Mouse (Mus musculus) liver, embryonic 11.5 days (tissue): ENCODE measurements around the gene Snrpa. TPM values are rescaled to one million over a fixed set of nuclear protein-coding genes. Genes with fewer than 3 reads are reported as not detected.
"Not testable (repeated sequence)": the region's sequence is repeated elsewhere in the genome, so short reads cannot be mapped to it uniquely, and the experiment has no call there.

Experiments
- ATAC-seq: fragments of 200-750 bp; cut with Nextera tagmentation; replicated peaks from 2 replicates; pipeline ENCODE4 v1.8.0; 2017; ENCODE audit warnings: moderate number of reproducible peaks, mild to moderate bottlenecking, moderate TSS enrichment, moderate library complexity; ENCODE audit not compliant: low FRiP score
- DNase-seq: peaks from one replicate; pipeline ENCODE4 v3.0.0-alpha.2; 2017; ENCODE audit warnings: low spot score
- H3K27ac ChIP-seq: fragments of 300-500 bp; sonication (generic); 2 replicates; pipeline ENCODE4 v1.5.1; 2014; ENCODE audit warnings: mild to moderate bottlenecking, low read depth, low read length, control low read depth
- H3K27me3 ChIP-seq: fragments of 300-500 bp; sonication (generic); replicated peaks from 2 replicates; pipeline ENCODE4 v1.6.1; 2014; ENCODE audit warnings: low read length, mixed read lengths; ENCODE audit not compliant: control insufficient read depth, insufficient read depth
- H3K36me3 ChIP-seq: fragments of 300-500 bp; sonication (generic); 2 replicates; pipeline ENCODE4 v1.6.1; 2014; ENCODE audit warnings: mild to moderate bottlenecking, low read length, moderate library complexity, mixed read lengths; ENCODE audit not compliant: control insufficient read depth, insufficient read depth
- H3K4me1 ChIP-seq: fragments of 300-500 bp; sonication (generic); replicated peaks from 2 replicates; pipeline ENCODE4 v1.6.1; 2014; ENCODE audit warnings: low read length, mixed read lengths; ENCODE audit not compliant: control insufficient read depth, insufficient read depth
- H3K4me2 ChIP-seq: fragments of 300-500 bp; sonication (generic); 2 replicates; pipeline ENCODE4 v1.6.1; 2014; ENCODE audit warnings: mild to moderate bottlenecking, control low read depth, moderate library complexity
- H3K4me3 ChIP-seq: fragments of 300-500 bp; sonication (generic); 2 replicates; pipeline ENCODE4 v1.5.1; 2014; ENCODE audit warnings: low read depth, low read length, control low read depth
- H3K9ac ChIP-seq: fragments of 300-500 bp; sonication (generic); 2 replicates; pipeline ENCODE4 v1.6.1; 2014; ENCODE audit warnings: low read depth, low read length, control low read depth
- H3K9me3 ChIP-seq: fragments of 300-500 bp; sonication (generic); 2 replicates; pipeline ENCODE4 v1.6.1; 2016; ENCODE audit warnings: low read length, inconsistent platforms, mixed read lengths; ENCODE audit not compliant: control insufficient read depth
- WGBS: fragments of 180-500 bp; shearing (Covaris S2); extraction: QIAGEN DNeasy Blood & Tissue Kit; methylation state at CpG from one replicate; pipeline ENCODE4 v1.1.7; 2014; 5-methylcytosine and 5-hydroxymethylcytosine counted together
- polyA plus RNA-seq: library from polyadenylated mRNA; unstranded; fragments of >200 nt; fragmentation: Nextera tagmentation; extraction: Ambion mirVana; gene quantifications from 2 replicates; pipeline ENCODE4 v1.2.1, GENCODE M21; 2014

Snrpa gene
- 282 and 294 TPM in 2 replicates for polyA plus RNA-seq

DNA sequence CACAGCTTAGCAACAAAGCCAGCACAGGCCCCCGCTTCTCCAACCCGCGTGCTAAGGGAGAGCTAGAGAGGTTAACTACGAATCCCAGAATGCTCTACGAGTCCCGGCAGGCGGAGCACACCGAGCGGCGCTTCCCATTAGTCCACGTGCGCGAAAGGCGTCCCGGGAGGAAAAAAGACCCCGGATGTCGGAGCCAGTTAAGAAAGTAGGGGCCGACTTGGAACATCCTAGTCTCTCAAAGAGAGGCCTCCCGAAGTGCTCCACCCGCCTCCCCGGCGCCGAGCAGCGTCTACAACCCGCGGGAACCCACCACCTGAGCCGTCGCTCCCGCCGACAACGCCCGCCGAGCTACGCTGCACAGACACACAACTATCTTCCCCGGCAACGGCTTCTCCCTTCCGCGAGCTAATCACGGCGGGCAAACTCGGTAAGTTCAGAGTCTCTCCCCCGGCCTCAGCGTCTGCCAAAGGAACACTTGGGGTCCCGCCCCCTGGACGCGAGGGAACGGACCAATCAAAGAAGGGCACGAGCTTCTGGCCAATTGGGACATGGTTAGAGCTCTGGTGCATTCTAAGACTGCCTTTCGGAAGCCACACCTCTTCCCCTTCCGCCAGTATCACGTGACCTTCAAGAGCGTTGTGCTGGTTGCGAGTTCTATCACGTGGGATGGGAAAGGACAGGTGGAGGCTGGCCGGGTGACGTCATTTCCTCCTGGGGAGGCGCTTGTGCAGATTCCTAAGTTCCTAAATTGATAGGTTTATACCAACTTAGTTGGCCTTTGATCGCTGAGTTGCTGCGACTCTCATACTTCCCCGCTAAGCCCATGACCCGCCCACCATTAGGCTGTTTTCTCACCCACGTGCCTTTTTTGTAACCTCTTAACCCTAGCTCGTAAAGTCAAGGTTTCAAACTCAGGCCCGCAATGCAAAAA lies at the start of gene Snrpa, which contains the start of gene BC024978:
Snrpa (minus strand) TSS at position 591 of the 931 bp plus-strand sequence.
BC024978 (plus strand) TSS at position 101 of the 931 bp plus-strand sequence.
- WGBS, result under 1% methylated on average over 64 of the region's 64 CpGs
- H3K27ac ChIP-seq, result peak within 1 kb of the TSS; percentile 99
- DNase-seq (peak; percentile 92), ATAC-seq (peak; percentile 98)
- no peaks in the 10 kb centered on the region for H3K27me3 ChIP-seq
- peaks cover 31% of the 10 kb centered on the region for H3K36me3 ChIP-seq
- H3K4me2 ChIP-seq, result peak within 1 kb of the TSS; percentile 89
- H3K4me3 ChIP-seq, result peak within 1 kb of the TSS; percentile 78
- no peaks in the 10 kb centered on the region for H3K9me3 ChIP-seq
- peak within 1 kb of the TSS; percentile 91 for H3K9ac ChIP-seq
- peaks cover 19% of the 10 kb centered on the region for H3K4me1 ChIP-seq

DNA sequence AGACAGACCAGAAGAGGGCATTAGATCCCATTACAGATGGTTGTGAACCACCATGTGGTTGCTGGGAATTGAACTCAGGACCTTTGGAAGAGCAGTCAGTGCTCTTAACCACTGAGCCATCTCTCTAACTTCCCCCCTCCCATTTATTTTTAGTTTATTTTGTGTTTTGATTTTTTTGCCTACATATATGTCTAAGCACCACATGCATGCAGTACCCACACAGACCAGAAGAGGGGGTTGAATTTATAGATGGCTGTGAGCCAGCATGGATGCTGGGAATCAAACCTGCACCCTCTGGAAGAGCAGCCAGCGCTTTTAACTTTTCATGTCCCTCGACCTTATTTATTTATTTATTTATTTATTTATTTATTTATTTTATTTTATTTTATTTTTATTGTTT lies 48.0 kb upstream of the Snrpa start:
- 66% methylated on average over 2 of the region's 2 CpGs for WGBS
- ATAC-seq, H3K27me3 ChIP-seq, H3K36me3 ChIP-seq, H3K9me3 ChIP-seq, H3K4me1 ChIP-seq, DNase-seq, H3K4me2 ChIP-seq, H3K9ac ChIP-seq, H3K27ac ChIP-seq, H3K4me3 ChIP-seq: not testable (repeated sequence)

DNA sequence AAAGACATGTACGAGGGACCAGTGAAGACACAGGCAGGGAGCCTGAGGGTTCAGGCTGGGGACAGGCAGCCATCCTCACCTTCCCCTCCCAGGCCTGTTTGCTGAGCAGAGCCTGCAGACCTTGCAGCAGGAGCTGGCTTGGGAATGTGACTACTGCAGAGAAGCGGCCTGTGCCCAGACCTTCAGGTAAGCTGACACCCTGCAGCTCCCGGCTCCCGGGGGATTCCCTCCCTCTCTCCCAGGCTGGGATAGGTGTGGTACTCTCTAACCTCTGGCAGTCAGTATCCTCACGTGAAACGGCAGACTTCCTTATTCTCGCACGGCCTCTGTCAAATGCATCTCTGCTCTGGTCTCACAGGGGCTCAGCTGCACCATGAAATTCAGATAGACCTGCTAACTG lies 47.1 kb upstream of the Snrpa start:
- no peak overlapping the region for H3K4me3 ChIP-seq
- no peaks in the 10 kb centered on the region for H3K9me3 ChIP-seq
- H3K4me2 ChIP-seq, result no peak overlapping the region
- ATAC-seq (no peak), DNase-seq (no peak)
- H3K27me3 ChIP-seq, result no peaks in the 10 kb centered on the region
- H3K27ac ChIP-seq, result no peak overlapping the region
- WGBS, result 64% methylated on average over 8 of the region's 8 CpGs
- H3K4me1 ChIP-seq, result no peaks in the 10 kb centered on the region
- no peak overlapping the region for H3K9ac ChIP-seq
- H3K36me3 ChIP-seq, result peaks cover 5% of the 10 kb centered on the region; the same call in 1 of the 2 replicates

DNA sequence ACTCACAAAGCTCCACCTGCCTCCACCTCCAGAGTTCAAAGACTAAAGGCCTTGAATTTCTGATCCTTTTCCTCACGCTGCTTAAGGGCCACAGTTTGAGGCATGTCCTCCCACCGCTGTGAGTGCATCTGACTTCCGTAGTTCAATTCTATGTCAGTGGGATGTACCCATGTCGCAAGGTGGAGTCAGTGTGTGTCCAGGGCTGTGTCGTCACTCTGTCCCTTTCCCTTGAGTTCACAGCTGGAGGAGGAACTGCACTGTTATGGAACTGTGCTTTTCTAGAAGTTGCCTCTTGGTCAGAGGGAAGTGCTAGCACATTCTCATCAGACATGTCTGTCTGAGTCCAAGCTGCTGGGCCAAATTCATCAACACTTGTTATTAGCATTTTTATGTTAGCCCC lies 42.5 kb upstream of the Snrpa start:
- ATAC-seq (no peak), DNase-seq (no peak)
- H3K9me3 ChIP-seq, result no peaks in the 10 kb centered on the region
- no peak overlapping the region for H3K4me3 ChIP-seq
- peaks cover 5% of the 10 kb centered on the region; the same call in 1 of the 2 replicates for H3K36me3 ChIP-seq
- no peaks in the 10 kb centered on the region for H3K27me3 ChIP-seq
- WGBS, result 84% methylated on average over 5 of the region's 5 CpGs
- no peak overlapping the region for H3K27ac ChIP-seq
- no peak overlapping the region for H3K9ac ChIP-seq
- H3K4me1 ChIP-seq, result peaks cover 2% of the 10 kb centered on the region
- H3K4me2 ChIP-seq, result no peak overlapping the region

DNA sequence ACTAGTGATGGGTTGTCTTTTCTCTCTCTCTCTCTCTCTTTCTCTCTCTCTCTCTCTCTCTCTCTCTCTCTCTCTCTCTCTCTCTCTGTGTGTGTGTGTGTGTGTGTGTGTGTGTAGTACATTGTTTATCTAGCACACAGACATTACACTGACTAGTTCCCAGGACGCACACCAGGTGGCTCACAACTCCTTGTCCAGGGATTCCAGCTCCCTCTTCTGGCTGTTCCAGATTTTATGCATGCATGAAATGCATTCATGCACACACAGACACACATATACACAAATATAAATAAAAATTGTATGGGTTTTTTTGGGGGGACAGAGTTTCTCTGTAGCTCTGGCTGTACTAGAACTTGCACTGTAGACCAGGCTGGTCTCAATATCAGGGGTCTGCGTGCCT lies 41.5 kb upstream of the Snrpa start:
- Histone ChIP-seq H3K4me3 (no peak overlapping the region), H3K36me3 (peaks cover 5% of the 10 kb centered on the region; the same call in 1 of the 2 replicates), H3K9ac (no peak overlapping the region), H3K27me3 (no peaks in the 10 kb centered on the region), H3K9me3 (no peaks in the 10 kb centered on the region), H3K27ac (no peak overlapping the region), H3K4me2 (no peak overlapping the region), H3K4me1 (peaks cover 5% of the 10 kb centered on the region)
- DNase-seq, result no peak
- ATAC-seq, result no peak
- WGBS, result 84% methylated on average over 2 of the region's 2 CpGs

DNA sequence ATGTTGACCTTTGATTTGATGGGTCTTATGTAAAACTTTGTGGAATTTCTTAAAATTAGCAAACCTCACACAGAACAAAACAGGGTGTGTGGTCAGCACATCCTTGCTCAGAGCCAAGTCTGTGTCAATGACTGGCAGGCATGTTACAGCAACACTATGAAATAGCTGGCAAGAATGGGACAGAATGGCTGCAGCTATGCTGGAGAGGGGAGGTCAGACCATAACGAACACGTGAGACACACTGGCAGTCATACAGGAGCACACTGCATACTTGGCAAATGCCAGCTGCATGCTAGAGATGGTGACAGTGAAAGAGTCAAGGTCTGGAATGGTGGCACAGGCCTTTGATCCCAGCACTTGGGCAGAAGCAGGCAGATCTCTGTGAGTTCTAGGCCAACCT lies 39.7 kb upstream of the Snrpa start:
- H3K4me1 ChIP-seq, result peaks cover 5% of the 10 kb centered on the region
- no peak overlapping the region for H3K27ac ChIP-seq
- H3K4me2 ChIP-seq, result no peak overlapping the region
- no peaks in the 10 kb centered on the region for H3K27me3 ChIP-seq
- no peaks in the 10 kb centered on the region for H3K36me3 ChIP-seq
- ATAC-seq, result no peak
- no peak overlapping the region for H3K9ac ChIP-seq
- no peak overlapping the region for H3K4me3 ChIP-seq
- 89% methylated on average over 2 of the region's 2 CpGs for WGBS
- no peak for DNase-seq
- no peaks in the 10 kb centered on the region for H3K9me3 ChIP-seq

DNA sequence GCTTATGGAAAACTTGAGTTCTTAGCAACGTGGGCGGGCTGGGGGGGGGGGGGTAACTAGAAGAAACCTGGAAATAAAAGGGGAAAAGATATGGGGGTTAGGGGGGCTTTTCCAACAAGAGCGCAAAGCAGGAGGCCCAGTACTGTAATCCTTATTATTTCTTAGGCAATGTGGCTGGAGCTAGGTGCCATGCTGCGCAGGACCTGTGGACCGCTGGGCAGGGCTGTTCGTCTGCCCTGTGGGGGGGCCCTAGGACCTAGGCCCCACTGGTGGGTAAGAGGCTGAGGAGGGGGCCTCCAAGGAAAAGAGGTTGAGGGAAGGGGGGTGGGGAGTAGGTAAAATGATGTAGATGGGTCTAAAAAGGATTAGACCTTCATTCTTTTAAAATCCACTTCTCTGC lies 37.2 kb upstream of the Snrpa start:
- Histone ChIP-seq H3K27ac (no peak overlapping the region), H3K4me1 (peaks cover 8% of the 10 kb centered on the region), H3K27me3 (no peaks in the 10 kb centered on the region), H3K4me2 (peak overlapping the region; percentile 89), H3K9ac (peak overlapping the region; percentile 63), H3K36me3 (no peaks in the 10 kb centered on the region), H3K4me3 (peak overlapping the region; percentile 68), H3K9me3 (no peaks in the 10 kb centered on the region)
- 8% methylated on average over 6 of the region's 6 CpGs for WGBS
- DNase-seq (no peak), ATAC-seq (no peak)

DNA sequence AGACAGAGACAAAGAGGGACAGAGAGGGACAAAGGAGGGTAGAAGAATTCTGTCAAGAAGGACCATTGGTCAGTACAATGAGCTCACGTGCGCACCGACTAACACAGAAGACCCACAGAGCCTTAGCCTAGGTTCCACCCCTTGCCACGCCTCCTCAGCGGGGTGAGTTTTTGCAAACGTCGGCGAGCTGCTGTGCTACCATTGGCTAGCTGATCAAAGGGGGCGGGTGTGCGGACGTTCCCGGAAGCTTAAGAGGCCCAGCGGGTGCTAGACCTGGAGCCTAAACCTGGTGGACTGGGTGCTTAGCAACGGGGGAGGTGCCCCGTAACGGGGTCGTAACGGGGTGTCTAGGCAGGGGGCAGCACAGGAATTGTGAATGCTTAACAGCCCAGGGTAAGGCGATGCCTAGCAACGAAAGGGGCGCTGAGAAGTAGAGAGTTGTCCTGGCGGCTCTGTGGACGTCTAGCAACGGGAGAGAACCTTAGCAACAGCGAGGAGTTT lies 36.8 kb upstream of the Snrpa start, which contains the start of gene Coq8b:
Coq8b (plus strand) TSS at position 243 of the 501 bp plus-strand sequence.
- no peaks in the 10 kb centered on the region for H3K27me3 ChIP-seq
- peaks cover 8% of the 10 kb centered on the region for H3K4me1 ChIP-seq
- peak within 1 kb of the TSS; percentile 89 for H3K4me2 ChIP-seq
- H3K9me3 ChIP-seq, result no peaks in the 10 kb centered on the region
- H3K36me3 ChIP-seq, result no peaks in the 10 kb centered on the region
- peak; percentile 93 for DNase-seq
- H3K9ac ChIP-seq, result peak within 1 kb of the TSS; percentile 63
- peak within 1 kb of the TSS; percentile 68 for H3K4me3 ChIP-seq
- peak; percentile 89 for ATAC-seq
- WGBS, result under 1% methylated on average over 25 of the region's 25 CpGs
- no peak within 1 kb of the TSS for H3K27ac ChIP-seq
